Mouse (Mus musculus) neural tube, embryonic 10.5 days (tissue): ENCODE data around the gene Ppara.
A peak's percentile ranks its signal among the peaks of the same experiment; 100 is the strongest.

ENCODE experiments used
- DNase-seq: peaks from one replicate; pipeline ENCODE4 v3.0.0-alpha.2; 2017; ENCODE audit warnings: low spot score; ENCODE audit errors: extremely low spot score

The Ppara gene

GRCm38 (mm10) chr15:85802931-85803330 is 68.1 kb downstream of the Ppara start:
- no peak for DNase-seq

DNA sequence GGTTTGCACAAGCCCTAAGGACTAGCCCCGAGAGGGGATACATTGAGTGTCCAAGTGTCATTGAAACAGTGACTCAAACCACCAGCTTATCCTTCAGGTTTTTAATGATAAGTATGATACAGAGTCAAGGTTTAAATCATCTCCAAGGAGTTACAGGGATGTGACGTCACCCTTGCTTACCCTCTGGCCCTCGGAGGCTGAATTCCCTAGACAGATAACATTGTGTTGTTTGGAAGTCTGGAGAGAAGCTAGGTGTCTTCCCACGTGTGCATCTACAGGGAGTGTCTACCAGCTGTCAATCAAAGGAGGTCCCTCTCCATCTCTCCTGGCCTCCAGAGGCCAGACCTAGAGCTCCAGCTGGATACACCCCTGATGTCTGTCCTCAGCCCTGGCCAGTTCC is 72.1 kb downstream of the Ppara start:
- no peak for DNase-seq

DNA sequence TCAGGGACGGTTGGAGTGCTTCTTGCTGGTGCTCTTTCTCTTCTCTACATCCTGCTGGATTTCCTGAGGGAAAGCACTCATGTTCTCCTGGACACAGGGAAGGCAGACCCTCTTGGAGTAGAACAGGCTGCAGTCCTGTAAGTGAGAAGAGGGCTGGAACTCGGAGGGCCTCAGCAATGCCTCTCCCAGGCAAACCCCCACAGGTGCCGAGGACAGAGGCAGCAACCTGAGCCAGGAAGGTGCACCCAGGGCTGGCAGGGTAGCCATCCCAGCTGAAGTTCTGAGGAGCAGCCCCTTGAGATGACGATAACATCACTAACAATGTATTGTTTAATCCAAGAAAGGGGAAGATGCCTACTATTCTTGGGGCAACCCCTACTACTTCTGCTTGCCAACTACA is 72.6 kb downstream of the Ppara start:
- no peak for DNase-seq

DNA sequence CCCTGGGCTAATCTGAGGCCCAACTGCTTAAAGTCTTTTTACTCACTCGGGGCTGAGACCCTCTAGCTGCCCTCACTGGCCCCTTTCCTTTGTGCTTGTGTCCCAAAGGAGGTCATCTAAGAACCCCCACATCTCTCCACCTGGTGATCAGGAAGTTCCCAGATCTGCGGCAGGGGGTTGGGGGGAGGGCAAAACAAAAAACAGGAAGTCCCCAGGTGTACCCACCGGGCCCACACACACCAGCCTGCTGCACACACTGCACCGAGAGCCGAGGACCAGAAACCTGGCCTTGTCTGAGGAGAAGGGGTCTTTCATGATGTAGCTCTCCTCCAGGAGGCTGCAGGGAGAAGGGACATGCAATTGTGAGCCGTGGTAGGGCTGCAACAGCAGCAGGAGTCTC is 73.2 kb downstream of the Ppara start:
- no peak for DNase-seq

DNA sequence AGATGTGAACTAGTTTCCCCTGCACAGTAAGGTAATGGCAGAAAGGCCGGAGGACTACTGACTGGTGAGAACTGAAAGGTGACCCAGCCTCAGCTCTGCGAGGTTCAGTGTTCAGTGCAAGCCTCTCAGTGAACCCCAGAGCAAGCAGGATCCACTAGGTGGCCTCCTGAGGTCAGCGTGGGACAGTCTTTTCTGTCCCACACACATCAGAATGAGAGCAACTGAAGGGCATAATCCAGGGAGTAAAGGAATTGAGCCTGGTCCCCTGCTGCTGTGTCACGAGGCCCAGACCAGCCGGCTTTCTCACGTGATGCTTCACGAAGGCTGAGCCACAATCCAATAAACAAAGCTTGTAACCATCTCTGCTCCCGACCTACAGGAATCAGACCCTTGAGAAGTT is 73.7 kb downstream of the Ppara start:
- DNase-seq = no peak

- DNase-seq = no peak
Observed at GRCm38 (mm10) chr15:85809091-85809490, 74.3 kb downstream of the Ppara start.

DNA sequence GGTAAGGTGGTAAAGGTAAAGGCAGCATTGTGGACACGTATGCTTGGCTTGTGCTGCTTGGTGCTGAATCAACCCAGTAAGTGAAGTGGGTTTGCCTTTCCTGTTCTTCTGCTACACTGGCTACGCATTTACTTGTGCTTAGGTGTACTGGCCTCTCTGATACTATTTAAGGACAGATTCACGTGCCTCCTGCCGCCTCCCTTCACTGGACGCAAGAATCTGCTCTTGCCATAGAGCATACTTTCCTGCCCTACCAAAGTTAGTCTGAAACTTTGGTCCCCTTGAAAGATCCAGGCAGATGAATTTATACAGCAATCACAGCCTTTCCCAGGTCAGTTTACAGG is 75.7 kb downstream of the Ppara start:
- no peak for DNase-seq

- DNase-seq = no peak
Observed at GRCm38 (mm10) chr15:85810806-85811521, 76.2 kb downstream of the Ppara start.

- DNase-seq = peak; percentile 98
Observed at GRCm38 (mm10) chr15:85811535-85812277, 76.9 kb downstream of the Ppara start, which contains the start of gene Cdpf1. Gene Cdpf1, minus strand, starts transcription at chr15:85811697.

DNA sequence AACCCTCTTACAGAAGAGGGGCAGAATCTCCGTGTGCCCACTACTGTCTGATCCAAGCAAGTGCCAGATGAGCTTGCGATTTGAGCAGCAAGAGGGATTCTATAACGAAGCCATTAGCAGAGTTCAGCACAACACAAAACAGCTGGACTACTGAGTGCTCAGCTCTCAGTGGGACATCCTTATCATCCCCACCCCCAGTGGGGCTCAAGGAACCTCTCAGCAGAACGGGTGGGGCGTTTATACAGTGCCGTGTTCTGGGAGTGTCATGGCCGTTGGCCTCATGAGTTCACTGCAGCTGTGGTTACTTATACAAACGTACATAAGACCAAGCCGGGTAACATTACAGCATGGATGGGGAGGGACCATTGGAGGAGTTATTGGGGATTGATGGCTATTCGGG is 78.6 kb downstream of the Ppara start:
- DNase-seq = no peak

DNA sequence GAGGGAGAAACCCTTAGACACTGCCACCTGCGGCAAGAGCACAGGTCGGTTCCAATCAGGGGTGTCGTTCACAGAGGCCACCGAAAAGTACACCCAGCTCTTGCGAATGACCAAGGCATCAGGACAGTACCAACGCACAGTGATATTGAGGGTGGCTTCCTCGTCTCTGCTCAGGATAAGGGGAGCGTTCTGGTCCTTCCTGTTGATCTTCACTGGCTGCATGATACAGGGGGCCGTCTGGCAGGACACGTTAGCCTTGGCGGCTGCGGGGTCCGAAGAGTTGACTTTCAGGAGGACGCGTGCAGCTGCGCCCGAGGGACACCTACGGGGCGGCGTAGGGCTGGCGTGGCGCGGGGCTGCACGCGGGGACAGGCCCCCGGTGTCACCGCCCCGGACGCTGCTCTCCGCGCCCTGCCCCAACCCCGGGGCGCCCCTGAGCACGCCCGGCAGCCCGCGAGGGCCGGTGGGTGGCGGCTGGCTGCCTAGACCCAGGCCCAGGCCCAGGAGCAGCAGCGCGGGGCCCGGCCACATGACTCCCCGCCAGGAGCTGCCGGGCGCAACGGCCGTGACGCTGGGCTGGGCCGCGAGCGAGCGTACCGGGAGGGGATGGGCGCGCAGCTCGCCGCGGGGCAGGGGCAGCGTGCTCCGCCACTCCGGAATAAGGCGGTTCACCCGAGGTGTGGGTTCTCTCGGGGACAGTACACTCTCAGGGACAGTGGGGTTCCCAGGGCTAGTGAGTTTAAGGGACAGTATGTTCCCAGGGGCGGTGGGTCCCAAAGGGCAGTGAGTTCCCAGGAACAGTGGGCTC is 86.6 kb downstream of the Ppara start, which contains the start of gene Pkdrej:
Pkdrej (minus strand) TSS at position 532 of the 808 bp plus-strand sequence.
- peak; percentile 64 for DNase-seq

DNA sequence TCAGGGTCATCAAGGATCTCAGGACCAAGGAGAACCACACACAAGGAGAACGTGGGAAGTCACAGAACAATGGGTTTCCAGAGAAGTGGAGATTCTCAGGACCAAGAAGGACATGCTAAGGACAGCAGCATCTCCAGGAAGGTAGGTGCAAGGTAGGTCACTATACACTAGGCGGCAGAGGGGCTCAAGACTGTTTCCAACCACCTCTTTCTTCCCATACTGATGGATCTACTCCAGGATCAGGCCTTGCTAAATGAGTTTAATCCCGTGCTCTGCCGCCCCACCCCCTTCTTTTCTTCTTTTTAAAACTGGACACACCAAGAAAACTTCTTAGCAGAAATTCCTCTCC is 87.2 kb downstream of the Ppara start:
- no peak for DNase-seq

DNA sequence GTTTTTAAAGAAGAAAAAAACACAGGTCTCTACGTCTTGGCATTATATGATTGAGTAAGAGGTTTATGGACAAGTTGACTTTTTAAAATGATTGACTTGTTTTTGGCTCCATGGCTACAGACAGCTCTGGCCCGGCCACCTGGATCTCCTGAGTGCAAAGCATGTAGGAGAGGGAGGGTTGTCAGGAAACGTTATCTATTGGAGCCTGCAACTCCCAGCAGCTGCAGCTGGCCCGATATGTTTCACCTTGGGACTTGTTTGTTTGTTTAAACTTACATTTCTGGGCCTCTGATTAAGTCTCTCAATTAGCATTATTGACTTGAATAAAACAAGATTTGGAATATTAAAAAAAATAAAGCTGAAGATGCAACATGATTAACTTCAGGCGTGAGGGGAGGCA is 91.9 kb downstream of the Ppara start:
- DNase-seq = no peak

DNA sequence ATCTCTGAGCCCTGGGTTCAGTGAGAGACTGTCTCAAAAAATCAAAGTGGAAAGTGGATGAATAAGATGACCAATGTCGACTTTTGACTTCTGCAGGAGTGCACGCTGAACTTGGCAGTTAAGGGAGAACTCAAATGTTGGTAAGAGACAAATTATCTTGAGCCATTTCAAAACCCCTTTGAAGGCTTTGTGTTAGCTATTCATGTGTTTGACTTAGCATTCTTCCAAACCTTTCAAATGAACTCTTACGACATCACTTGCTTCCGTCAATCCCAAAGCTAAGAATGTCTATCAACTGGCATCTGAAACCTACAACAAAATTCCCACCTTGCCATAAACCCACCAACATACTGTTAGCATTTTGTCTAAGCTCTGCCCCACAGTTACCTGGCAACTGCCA is 93.3 kb downstream of the Ppara start:
- no peak for DNase-seq

- DNase-seq = no peak
Observed at GRCm38 (mm10) chr15:85829470-85829869, 94.7 kb downstream of the Ppara start.

DNA sequence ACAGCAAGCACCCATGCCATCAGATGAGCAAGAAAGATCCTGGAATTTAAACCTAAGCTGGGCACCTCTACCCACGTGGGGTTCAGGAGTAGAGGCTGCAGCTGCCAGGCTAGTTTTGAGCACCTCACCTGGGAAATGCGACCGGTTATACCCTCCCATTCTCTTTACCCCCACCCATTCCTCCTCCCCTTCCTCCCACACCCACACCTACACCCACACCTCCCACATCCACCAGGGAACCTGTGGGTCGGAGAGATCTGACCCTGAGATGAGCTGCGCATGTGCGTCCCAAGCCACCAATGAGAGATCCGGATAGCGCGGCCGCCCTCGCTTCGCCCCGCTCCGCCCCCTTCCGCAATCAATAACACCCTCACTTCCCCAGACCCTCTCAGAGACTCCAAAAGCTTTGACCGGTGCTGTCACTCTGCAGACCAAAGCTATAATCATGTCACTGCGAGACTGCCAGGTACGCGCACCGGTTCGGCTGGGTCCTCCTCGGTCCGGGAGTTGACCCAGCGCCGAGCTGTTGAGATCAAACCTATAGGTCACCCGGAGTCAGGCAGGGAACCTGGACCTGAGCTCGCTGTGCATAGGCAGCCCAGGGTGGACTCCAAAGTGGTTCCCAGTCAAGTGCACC is 97.3 kb downstream of the Ppara start, which contains the start of gene Ttc38:
Ttc38 (plus strand) TSS at position 353 of the 637 bp plus-strand sequence.
- peak; percentile 77 for DNase-seq

DNA sequence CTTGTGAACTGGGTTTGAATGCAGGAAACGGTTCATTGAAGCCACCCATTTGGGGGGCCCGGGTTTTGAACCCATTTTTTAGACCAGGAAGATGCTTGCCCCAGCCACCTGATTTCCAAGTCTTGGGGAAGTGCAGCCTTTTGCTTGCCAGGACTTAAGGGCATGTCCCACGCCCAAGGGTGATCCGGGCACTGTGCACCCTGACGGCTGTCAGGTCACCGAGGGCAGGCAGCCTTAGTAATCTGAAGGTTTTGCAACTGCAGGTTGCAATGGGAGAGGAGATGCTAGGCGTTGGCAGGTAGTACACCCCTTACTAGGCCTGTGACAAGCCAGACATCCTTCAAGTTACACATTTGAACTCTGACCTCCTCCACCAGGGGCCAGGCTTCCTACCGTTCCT is 97.8 kb downstream of the Ppara start:
- DNase-seq = no peak

- DNase-seq = no peak
Observed at GRCm38 (mm10) chr15:85835335-85835734, 100.6 kb downstream of the Ppara start.

DNA sequence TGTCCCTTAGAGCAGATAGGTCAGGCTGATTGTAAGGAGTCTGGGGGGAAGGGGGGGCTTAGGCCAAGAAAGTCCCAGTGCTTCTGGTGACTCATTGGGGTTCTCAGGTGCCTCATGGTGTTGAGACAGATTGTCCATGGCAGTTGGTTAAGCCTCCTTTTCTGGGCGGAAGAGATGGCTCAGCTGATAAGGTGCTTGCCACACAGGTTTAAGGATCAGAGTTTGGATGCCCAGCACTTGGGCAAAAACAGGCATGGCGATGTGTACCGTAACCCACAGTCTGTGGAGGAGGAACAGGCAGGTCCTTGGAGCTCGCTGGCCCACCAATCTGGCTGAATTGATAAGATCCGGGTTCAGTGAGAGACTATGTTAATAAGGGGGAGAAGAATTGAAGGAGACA is 102.1 kb downstream of the Ppara start:
- DNase-seq = no peak

DNA sequence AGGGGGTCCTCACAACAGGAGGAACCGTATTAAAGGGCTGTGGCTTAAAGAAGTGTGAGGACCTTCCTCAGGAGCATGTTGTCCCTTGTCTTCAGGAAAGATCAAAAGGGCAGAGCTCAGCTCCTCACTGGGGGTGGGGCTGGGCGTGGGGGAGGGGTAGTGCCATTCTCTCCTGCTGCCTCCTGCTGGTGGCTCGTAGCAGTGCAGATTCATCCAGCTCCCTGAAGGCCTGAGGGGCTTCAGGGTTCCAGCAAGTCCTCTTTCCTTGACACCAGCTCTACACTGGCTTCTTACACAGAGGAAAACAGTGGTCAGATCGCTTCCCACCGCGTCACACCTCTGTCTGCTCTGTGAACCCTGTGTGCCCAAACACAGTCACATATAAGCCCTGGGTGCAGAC is 106.2 kb downstream of the Ppara start:
- peak; percentile 40 for DNase-seq

GRCm38 (mm10) chr15:85841796-85842360 is 107.1 kb downstream of the Ppara start:
- DNase-seq = no peak
